Mouse (Mus musculus) ovary, adult 2 months (tissue): Measurements from ENCODE around the gene Gm5926. TPM values are rescaled to one million over a fixed set of nuclear protein-coding genes. Genes with fewer than 3 reads are reported as not detected.

Experiments used
- polyA plus RNA-seq: library from polyadenylated mRNA; depleted of rRNA; stranded (reverse); fragments of >200 nt; gene quantifications from 2 replicates; pipeline ENCODE4 v1.2.3, GENCODE M21; 2012; rRNA removed

The Gm5926 gene
- polyA plus RNA-seq: not detected in 2 replicates

GRCm38 (mm10) chrX:32650416-32650815 is at the start of gene Gm5926:
TSS of gene Gm5926 (plus strand) at chrX:32650716.

Other genes starting within 250 kb of the Gm5926 start
- gene Btbd35f1, start 90.7 kb upstream of the Gm5926 start, polyA plus RNA-seq: not detected in 2 replicates
- not detected in 2 replicates for gene Btbd35f21, start 75.4 kb downstream of the Gm5926 start, polyA plus RNA-seq
- not detected in 2 replicates for gene Btbd35f30, start 243.9 kb downstream of the Gm5926 start, polyA plus RNA-seq